Mouse (Mus musculus): ENCODE results near the gene Crisp2. TPM values are rescaled to one million over a fixed set of nuclear protein-coding genes. Genes with fewer than 3 reads are reported as not detected.

Crisp2 gene
- polyA plus RNA-seq (2014; fragmentation: Nextera tagmentation; extraction: Ambion mirVana): not detected in 2 replicates

GRCm38 (mm10) chr17:40806953-40807572 is at the start of gene Crisp2:
TSS of gene Crisp2 (minus strand) at chr17:40807003.
- Histone ChIP-seq H3K36me3 (ENCODE audit: control insufficient read depth, insufficient read depth, low read length) (no peaks in the 10 kb centered on the region), H3K4me2 (replicated peaks; ENCODE audit: low read depth, low read length) (no peak within 1 kb of the TSS), H3K9me3 (ENCODE audit: control insufficient read depth, low read depth, low read length) (no peaks in the 10 kb centered on the region), H3K9ac (replicated peaks; ENCODE audit: low read depth, low read length) (no peak within 1 kb of the TSS), H3K4me3 (ENCODE audit: low read depth, low read length) (no peak within 1 kb of the TSS), H3K27me3 (ENCODE audit: control insufficient read depth, insufficient read depth, low read length) (no peaks in the 10 kb centered on the region), H3K4me1 (ENCODE audit: control insufficient read depth, insufficient read depth, low read length) (no peaks in the 10 kb centered on the region), H3K27ac (ENCODE audit: low read length) (no peak within 1 kb of the TSS)
- ATAC-seq (ENCODE audit: insufficient number of reproducible peaks, insufficient read depth, low FRiP score, low read depth): no peak
- 49% methylated on average over 2 of the region's 2 CpGs for WGBS

DNA sequence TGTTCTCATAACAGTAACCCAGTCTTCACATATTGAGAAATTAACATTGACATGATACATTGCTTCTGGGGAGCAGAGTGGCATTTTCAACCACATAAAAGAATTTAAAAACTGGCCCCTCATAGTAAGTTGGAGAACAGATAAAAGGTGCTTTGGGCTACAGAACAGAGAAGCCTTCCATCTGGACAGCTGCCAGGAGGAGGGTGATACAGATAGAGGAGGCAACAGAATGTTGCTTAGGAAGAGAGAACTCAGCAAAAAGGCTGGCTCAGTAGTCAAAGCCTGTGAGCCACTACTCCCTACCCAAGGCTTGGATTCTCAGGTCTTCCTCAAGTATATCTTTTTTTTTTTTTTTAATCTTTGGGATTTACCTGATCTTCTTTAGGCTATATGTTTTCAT is 48.3 kb upstream of the Crisp2 start:
- Histone ChIP-seq H3K4me3 (ENCODE audit: low read depth, low read length) (no peak overlapping the region), H3K27ac (ENCODE audit: low read length) (no peak overlapping the region), H3K4me1 (ENCODE audit: control insufficient read depth, insufficient read depth, low read length) (no peaks in the 10 kb centered on the region), H3K9me3 (ENCODE audit: control insufficient read depth, low read depth, low read length) (no peaks in the 10 kb centered on the region), H3K9ac (replicated peaks; ENCODE audit: low read depth, low read length) (no peak overlapping the region), H3K4me2 (replicated peaks; ENCODE audit: low read depth, low read length) (no peak overlapping the region), H3K36me3 (ENCODE audit: control insufficient read depth, insufficient read depth, low read length) (no peaks in the 10 kb centered on the region), H3K27me3 (ENCODE audit: control insufficient read depth, insufficient read depth, low read length) (no peaks in the 10 kb centered on the region)
- ATAC-seq (ENCODE audit: insufficient number of reproducible peaks, insufficient read depth, low FRiP score, low read depth): no peak

DNA sequence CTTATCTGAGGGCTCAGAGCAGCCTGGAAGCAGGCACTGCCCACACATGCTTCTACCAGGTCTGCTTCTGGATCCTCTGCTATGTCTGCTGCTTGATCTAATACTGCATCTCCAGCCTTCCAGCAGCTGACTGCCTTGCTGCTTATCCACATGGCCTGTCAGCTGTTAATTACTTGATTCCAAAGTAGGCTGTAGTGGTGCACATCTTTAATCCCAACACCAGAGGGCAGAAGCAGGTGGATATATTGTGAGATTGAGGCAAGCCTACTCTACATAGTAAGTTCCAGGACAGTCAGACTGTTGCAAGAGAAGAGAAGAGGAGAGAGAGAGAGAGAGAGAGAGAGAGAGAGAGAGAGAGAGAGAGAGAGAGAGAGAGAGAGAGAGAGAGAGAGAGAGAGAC is 30.5 kb upstream of the Crisp2 start:
- H3K9me3 ChIP-seq (ENCODE audit: control insufficient read depth, low read depth, low read length): no peaks in the 10 kb centered on the region
- ATAC-seq (ENCODE audit: insufficient number of reproducible peaks, insufficient read depth, low FRiP score, low read depth): no peak

DNA sequence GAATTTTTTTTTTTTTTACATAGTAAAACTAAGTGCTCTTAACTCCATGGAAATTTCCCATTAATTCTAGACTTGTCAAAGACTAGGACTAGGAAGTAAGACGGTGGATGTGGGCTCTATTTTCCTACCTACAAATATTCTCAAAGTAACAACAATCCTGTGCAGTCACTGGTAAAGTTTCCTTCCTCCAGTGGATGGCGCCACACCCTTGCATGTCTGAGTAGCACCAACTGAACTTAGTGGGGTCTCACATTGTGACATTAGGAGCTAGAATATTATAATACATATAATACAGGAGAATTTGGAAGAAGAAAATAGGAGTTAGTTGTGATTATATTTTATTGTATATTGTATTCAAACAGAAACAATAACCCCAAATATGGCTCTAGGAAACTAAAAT is 25.1 kb upstream of the Crisp2 start:
- H3K27ac ChIP-seq (ENCODE audit: low read length): no peak overlapping the region
- H3K9ac ChIP-seq (replicated peaks; ENCODE audit: low read depth, low read length): no peak overlapping the region
- no peak overlapping the region for H3K4me2 ChIP-seq (replicated peaks; ENCODE audit: low read depth, low read length)
- no peaks in the 10 kb centered on the region for H3K36me3 ChIP-seq (ENCODE audit: control insufficient read depth, insufficient read depth, low read length)
- no peaks in the 10 kb centered on the region for H3K9me3 ChIP-seq (ENCODE audit: control insufficient read depth, low read depth, low read length)
- no peak overlapping the region for H3K4me3 ChIP-seq (ENCODE audit: low read depth, low read length)
- H3K27me3 ChIP-seq (ENCODE audit: control insufficient read depth, insufficient read depth, low read length): no peaks in the 10 kb centered on the region
- WGBS: 45% methylated on average over 2 of the region's 2 CpGs
- no peaks in the 10 kb centered on the region for H3K4me1 ChIP-seq (ENCODE audit: control insufficient read depth, insufficient read depth, low read length)
- ATAC-seq (ENCODE audit: insufficient number of reproducible peaks, insufficient read depth, low FRiP score, low read depth): no peak

More for the DNA sequence above, 30.5 kb upstream of the Crisp2 start:
- Histone ChIP-seq H3K4me1 (ENCODE audit: control insufficient read depth, insufficient read depth, low read length) (no peaks in the 10 kb centered on the region), H3K27ac (ENCODE audit: low read length) (no peak overlapping the region), H3K27me3 (ENCODE audit: control insufficient read depth, insufficient read depth, low read length) (no peaks in the 10 kb centered on the region), H3K36me3 (ENCODE audit: control insufficient read depth, insufficient read depth, low read length) (no peaks in the 10 kb centered on the region), H3K4me2 (replicated peaks; ENCODE audit: low read depth, low read length) (no peak overlapping the region), H3K9ac (replicated peaks; ENCODE audit: low read depth, low read length) (no peak overlapping the region), H3K4me3 (ENCODE audit: low read depth, low read length) (no peak overlapping the region)

DNA sequence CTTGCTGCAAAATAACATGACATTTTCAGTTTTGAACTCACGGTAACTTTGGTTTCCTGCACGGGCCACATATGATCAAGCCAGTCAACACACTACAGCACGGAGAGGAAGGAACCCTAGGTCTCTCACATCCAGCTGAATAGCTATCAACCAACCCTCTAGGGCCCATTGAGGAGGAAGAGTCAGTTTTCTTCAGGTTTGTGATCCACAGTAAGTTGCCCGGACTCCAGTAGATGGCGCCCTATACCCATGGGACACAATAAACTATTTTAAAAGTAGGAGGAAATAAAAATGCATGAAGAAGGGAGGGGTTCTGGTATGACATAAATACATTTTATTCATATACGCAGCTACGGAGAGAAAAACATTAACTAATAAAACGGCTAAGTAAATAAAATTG is 17.7 kb upstream of the Crisp2 start:
- no peaks in the 10 kb centered on the region for H3K4me1 ChIP-seq (ENCODE audit: control insufficient read depth, insufficient read depth, low read length)
- 61% methylated on average over 8 of the region's 8 CpGs for WGBS
- no peaks in the 10 kb centered on the region for H3K27me3 ChIP-seq (ENCODE audit: control insufficient read depth, insufficient read depth, low read length)
- no peaks in the 10 kb centered on the region for H3K9me3 ChIP-seq (ENCODE audit: control insufficient read depth, low read depth, low read length)
- no peak overlapping the region for H3K4me2 ChIP-seq (replicated peaks; ENCODE audit: low read depth, low read length)
- H3K4me3 ChIP-seq (ENCODE audit: low read depth, low read length): no peak overlapping the region
- no peak overlapping the region for H3K27ac ChIP-seq (ENCODE audit: low read length)
- H3K9ac ChIP-seq (replicated peaks; ENCODE audit: low read depth, low read length): no peak overlapping the region
- no peak; the same call in 1 of the 2 replicates for ATAC-seq (ENCODE audit: insufficient number of reproducible peaks, insufficient read depth, low FRiP score, low read depth)
- H3K36me3 ChIP-seq (ENCODE audit: control insufficient read depth, insufficient read depth, low read length): no peaks in the 10 kb centered on the region

- Histone ChIP-seq H3K27me3 (ENCODE audit: control insufficient read depth, insufficient read depth, low read length) (no peaks in the 10 kb centered on the region), H3K27ac (ENCODE audit: low read length) (no peak overlapping the region), H3K4me3 (ENCODE audit: low read depth, low read length) (no peak overlapping the region), H3K9me3 (ENCODE audit: control insufficient read depth, low read depth, low read length) (no peaks in the 10 kb centered on the region), H3K4me2 (replicated peaks; ENCODE audit: low read depth, low read length) (no peak overlapping the region), H3K9ac (replicated peaks; ENCODE audit: low read depth, low read length) (no peak overlapping the region), H3K36me3 (ENCODE audit: control insufficient read depth, insufficient read depth, low read length) (no peaks in the 10 kb centered on the region), H3K4me1 (ENCODE audit: control insufficient read depth, insufficient read depth, low read length) (no peaks in the 10 kb centered on the region)
- 18% methylated on average over 4 of the region's 4 CpGs for WGBS
- no peak for ATAC-seq (ENCODE audit: insufficient number of reproducible peaks, insufficient read depth, low FRiP score, low read depth)
These were observed 17.0 kb upstream of the Crisp2 start for GRCm38 (mm10) chr17:40823817-40824216.

DNA sequence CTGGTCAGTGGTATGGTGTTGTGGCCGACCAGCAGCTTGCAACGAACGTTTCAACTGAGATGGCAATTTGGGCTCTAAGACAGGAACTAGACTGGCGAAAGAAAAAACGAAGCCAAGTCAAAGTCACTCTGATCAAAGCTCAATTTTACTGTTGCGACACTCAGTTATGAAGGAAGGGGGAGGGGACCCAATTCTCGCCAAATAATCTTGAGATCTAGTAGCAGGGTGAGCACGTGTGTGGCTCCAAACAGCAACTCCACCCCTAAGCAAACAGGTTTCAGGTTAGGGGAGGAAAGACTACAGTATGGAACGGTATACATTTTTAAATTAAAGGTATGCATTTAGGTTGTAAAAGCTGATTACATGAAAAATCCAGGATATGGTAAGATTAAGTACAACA is 14.7 kb upstream of the Crisp2 start:
- no peak for ATAC-seq (ENCODE audit: insufficient number of reproducible peaks, insufficient read depth, low FRiP score, low read depth)
- Histone ChIP-seq H3K9me3 (ENCODE audit: control insufficient read depth, low read depth, low read length) (no peaks in the 10 kb centered on the region), H3K27ac (ENCODE audit: low read length) (no peak overlapping the region), H3K36me3 (ENCODE audit: control insufficient read depth, insufficient read depth, low read length) (no peaks in the 10 kb centered on the region), H3K4me3 (ENCODE audit: low read depth, low read length) (no peak overlapping the region), H3K4me2 (replicated peaks; ENCODE audit: low read depth, low read length) (no peak overlapping the region), H3K27me3 (ENCODE audit: control insufficient read depth, insufficient read depth, low read length) (no peaks in the 10 kb centered on the region), H3K4me1 (ENCODE audit: control insufficient read depth, insufficient read depth, low read length) (no peaks in the 10 kb centered on the region), H3K9ac (replicated peaks; ENCODE audit: low read depth, low read length) (no peak overlapping the region)
- 71% methylated on average over 9 of the region's 9 CpGs for WGBS

DNA sequence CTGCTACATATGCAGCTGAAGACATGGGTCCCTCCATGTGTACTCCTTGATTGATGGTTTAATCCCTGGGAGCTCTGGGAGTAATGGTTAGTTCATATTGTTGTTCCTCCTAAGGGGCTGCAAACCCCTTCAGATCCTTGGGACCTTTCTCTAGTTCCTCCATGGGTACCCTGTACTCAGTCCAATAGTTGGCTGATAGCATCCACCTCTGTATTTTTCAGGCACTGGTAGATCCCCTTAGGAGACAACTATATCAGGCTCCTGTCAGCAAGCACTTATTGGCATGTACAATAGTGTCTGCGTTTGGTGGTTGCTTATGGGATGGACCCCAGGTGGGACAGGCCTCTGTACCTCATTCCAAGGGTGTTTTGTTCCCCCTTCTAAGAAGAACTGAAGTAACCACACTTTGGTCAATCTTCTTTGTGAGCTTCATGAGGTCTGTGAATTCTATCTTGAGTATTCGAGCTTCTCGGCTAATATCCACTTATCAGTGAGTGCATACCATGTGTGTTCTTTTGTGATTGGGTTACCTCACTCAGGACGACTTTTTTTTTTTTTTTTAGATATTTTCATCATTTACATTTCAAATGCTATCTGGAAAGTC is 10.6 kb upstream of the Crisp2 start:
- Histone ChIP-seq H3K36me3 (ENCODE audit: control insufficient read depth, insufficient read depth, low read length) (no peaks in the 10 kb centered on the region), H3K9ac (replicated peaks; ENCODE audit: low read depth, low read length) (no peak overlapping the region), H3K9me3 (ENCODE audit: control insufficient read depth, low read depth, low read length) (no peaks in the 10 kb centered on the region), H3K4me3 (ENCODE audit: low read depth, low read length) (no peak overlapping the region), H3K27ac (ENCODE audit: low read length) (no peak overlapping the region), H3K4me2 (replicated peaks; ENCODE audit: low read depth, low read length) (no peak overlapping the region), H3K4me1 (ENCODE audit: control insufficient read depth, insufficient read depth, low read length) (no peaks in the 10 kb centered on the region), H3K27me3 (ENCODE audit: control insufficient read depth, insufficient read depth, low read length) (no peaks in the 10 kb centered on the region)
- ATAC-seq (ENCODE audit: insufficient number of reproducible peaks, insufficient read depth, low FRiP score, low read depth): no peak
- 74% methylated on average over 4 of the region's 4 CpGs for whole genome bisulfite sequencing

DNA sequence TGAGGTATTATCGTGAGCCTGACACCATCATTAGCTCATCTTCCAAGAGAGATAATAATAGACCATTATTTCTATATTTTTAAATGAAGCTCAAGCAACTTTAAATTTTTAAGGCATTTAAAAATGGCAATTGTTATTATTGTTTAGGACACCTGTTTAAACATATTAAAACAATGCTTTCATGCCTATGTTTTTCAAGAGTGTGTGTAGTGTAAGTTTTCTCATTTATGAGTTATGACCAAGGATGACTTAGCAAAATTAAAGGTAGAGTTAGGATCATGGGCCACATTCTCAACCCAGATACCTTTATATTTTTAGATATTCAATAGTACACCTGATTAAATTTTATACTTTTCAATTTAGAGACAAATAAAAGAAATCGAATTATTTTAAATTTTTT is 5.5 kb upstream of the Crisp2 start:
- Histone ChIP-seq H3K9ac (replicated peaks; ENCODE audit: low read depth, low read length) (no peak overlapping the region), H3K27ac (ENCODE audit: low read length) (no peak overlapping the region), H3K4me2 (replicated peaks; ENCODE audit: low read depth, low read length) (no peak overlapping the region), H3K4me1 (ENCODE audit: control insufficient read depth, insufficient read depth, low read length) (no peaks in the 10 kb centered on the region), H3K9me3 (ENCODE audit: control insufficient read depth, low read depth, low read length) (no peaks in the 10 kb centered on the region), H3K36me3 (ENCODE audit: control insufficient read depth, insufficient read depth, low read length) (no peaks in the 10 kb centered on the region), H3K27me3 (ENCODE audit: control insufficient read depth, insufficient read depth, low read length) (no peaks in the 10 kb centered on the region), H3K4me3 (ENCODE audit: low read depth, low read length) (no peak overlapping the region)
- WGBS: 72% methylated on average over 2 of the region's 2 CpGs
- ATAC-seq (ENCODE audit: insufficient number of reproducible peaks, insufficient read depth, low FRiP score, low read depth): no peak

Data from stomach, embryonic 14.5 days (tissue).